In the genomic region with DNA sequence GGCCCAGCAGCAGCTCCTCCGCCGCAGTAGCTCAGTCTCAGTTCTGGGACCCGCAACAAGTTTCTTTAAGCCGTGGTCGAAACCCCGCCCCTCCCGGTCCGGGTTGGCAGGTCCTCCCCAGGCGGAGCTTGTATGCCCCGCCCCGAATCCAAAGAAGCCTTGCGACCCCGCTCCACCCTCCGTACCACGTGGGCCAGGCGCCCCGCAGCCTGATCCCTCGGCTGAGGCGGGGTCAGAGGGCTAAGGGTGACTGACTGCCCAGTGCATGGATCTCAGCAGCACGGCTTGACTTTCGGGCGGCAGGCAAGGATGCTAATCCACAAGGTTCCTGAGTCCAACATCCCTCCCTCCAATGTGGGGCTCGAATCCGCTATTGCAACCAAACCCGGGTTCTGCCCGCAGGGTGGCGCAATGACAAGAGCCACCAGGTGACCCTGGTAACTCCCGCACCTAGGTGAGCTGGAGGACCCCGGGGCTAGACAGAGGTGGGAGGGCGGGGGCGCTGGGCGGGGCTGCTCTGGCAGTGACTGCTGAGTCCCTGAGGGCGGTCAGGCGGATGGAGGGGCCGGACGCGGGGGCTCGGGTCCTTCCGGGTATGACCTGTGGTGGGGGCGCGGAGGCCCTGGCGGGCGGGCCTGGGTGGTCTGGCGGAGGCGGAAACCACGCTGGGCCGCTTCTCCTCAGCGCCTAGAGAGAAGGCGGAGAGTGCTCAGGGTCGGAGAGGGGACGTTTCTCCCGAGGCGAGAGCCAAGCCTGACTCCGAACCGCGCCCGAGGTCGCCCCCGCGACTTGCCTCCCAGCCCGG, we compare ENCODE assay signal across 8 mouse cellular contexts. TPM values are rescaled to one million over a fixed set of nuclear protein-coding genes. Genes with fewer than 3 reads are reported as not detected.
DNase-seq lines count a peak whose midpoint lies in the region; ATAC-seq and TF ChIP-seq lines count a peak whose summit lies in the region.

TSS of gene Sox8 (minus strand) at position 39 of the 805 bp plus-strand sequence.

- H3K27ac ChIP-seq in brown adipose tissue, adult 24 weeks (replicated peaks; ENCODE audit: low read depth, low read length) = no peak within 1 kb of the TSS
- H3K27ac ChIP-seq in forebrain, embryonic 16.5 days (ENCODE audit: low read length) = peak within 1 kb of the TSS; percentile 49; the same call in 1 of the 2 replicates
- no peak within 1 kb of the TSS for H3K27ac ChIP-seq in liver, postnatal 0 days (ENCODE audit: low read depth)
- H3K27ac ChIP-seq in neural tube, embryonic 14.5 days (ENCODE audit: low read depth, low read length) = 0 out of 2 replicates have a peak within 1 kb of the TSS, but pooled peaks have one; percentile 16
- peak within 1 kb of the TSS; percentile 46 for H3K27ac ChIP-seq in testis, adult 2 months (ENCODE audit: control insufficient read depth, insufficient read depth, low read depth, low read length)

- intact Hi-C loops in heart, postnatal 25 days (cut with DNase I) = no loop called here

- peaks cover 9% of the 10 kb centered on the region for H3K27me3 ChIP-seq in forebrain, embryonic 16.5 days (replicated peaks; ENCODE audit: control insufficient read depth, insufficient read depth, low read length)
- H3K27me3 ChIP-seq in liver, postnatal 0 days (ENCODE audit: insufficient read depth, low read length) = peaks cover 59% of the 10 kb centered on the region
- H3K27me3 ChIP-seq in neural tube, embryonic 14.5 days (ENCODE audit: control insufficient read depth, insufficient read depth, low read length) = peaks cover 11% of the 10 kb centered on the region
- no peaks in the 10 kb centered on the region for H3K27me3 ChIP-seq in testis, adult 2 months (ENCODE audit: control insufficient read depth, insufficient read depth, low read length)

- DNase-seq in heart, postnatal 25 days (ENCODE audit: low spot score) = peak; percentile 80
- DNase-seq in layer of hippocampus, adult 18-20 months (ENCODE audit: low spot score in 2 of 2) = peak; percentile 93 to 96
- peak; percentile 66 for DNase-seq in liver, postnatal 0 days

- TF ChIP-seq EP300 in liver, postnatal 0 days (IDR thresholded peaks at IDR 0.05; ENCODE audit: low read depth) = no peak

- peak within 1 kb of the TSS; percentile 71 for H3K4me3 ChIP-seq in brown adipose tissue, adult 24 weeks (ENCODE audit: insufficient read depth, low read depth, low read length)
- H3K4me3 ChIP-seq in forebrain, embryonic 16.5 days (replicated peaks; ENCODE audit: low read length) = peak within 1 kb of the TSS; percentile 60
- H3K4me3 ChIP-seq in liver, postnatal 0 days (ENCODE audit: low read depth, low read length) = peak within 1 kb of the TSS; percentile 38
- peak within 1 kb of the TSS; percentile 46 for H3K4me3 ChIP-seq in neural tube, embryonic 14.5 days (ENCODE audit: low read depth, low read length)
- H3K4me3 ChIP-seq in testis, adult 2 months (ENCODE audit: control insufficient read depth, low read depth, low read length) = peak within 1 kb of the TSS; percentile 72

- peak within 1 kb of the TSS; percentile 97 for H3K4me2 ChIP-seq in forebrain, embryonic 16.5 days (ENCODE audit: low read length)
- H3K4me2 ChIP-seq in liver, postnatal 0 days (ENCODE audit: low read depth, low read length) = peak within 1 kb of the TSS; percentile 68
- H3K4me2 ChIP-seq in neural tube, embryonic 14.5 days (ENCODE audit: low read depth, low read length) = peak within 1 kb of the TSS; percentile 93

- under 1% methylated on average over 61 of the region's 61 CpGs for WGBS in forebrain, embryonic 16.5 days
- WGBS in liver, postnatal 0 days (ENCODE audit: insufficient replicate concordance) = under 1% methylated on average over 58 of the region's 61 CpGs
- WGBS in neural tube, embryonic 14.5 days = 1% methylated on average over 58 of the region's 61 CpGs

- H3K36me3 ChIP-seq in forebrain, embryonic 16.5 days (ENCODE audit: control insufficient read depth, insufficient read depth) = no peaks in the 10 kb centered on the region
- H3K36me3 ChIP-seq in liver, postnatal 0 days (replicated peaks; ENCODE audit: insufficient read depth, low read length) = no peaks in the 10 kb centered on the region
- H3K36me3 ChIP-seq in neural tube, embryonic 14.5 days (ENCODE audit: control insufficient read depth, insufficient read depth, low read length) = no peaks in the 10 kb centered on the region
- H3K36me3 ChIP-seq in testis, adult 2 months (ENCODE audit: control insufficient read depth, insufficient read depth, low read length) = no peaks in the 10 kb centered on the region

- peak within 1 kb of the TSS; percentile 58 for H3K9ac ChIP-seq in forebrain, embryonic 16.5 days (replicated peaks; ENCODE audit: low read depth, low read length)
- H3K9ac ChIP-seq in liver, postnatal 0 days (replicated peaks) = peak within 1 kb of the TSS; percentile 21; the same call in 1 of the 2 replicates
- H3K9ac ChIP-seq in neural tube, embryonic 14.5 days (replicated peaks; ENCODE audit: low read depth, low read length) = peak within 1 kb of the TSS; percentile 59

- H3K9me3 ChIP-seq in forebrain, embryonic 16.5 days (ENCODE audit: control insufficient read depth, low read length) = no peaks in the 10 kb centered on the region
- H3K9me3 ChIP-seq in liver, postnatal 0 days (ENCODE audit: low read length) = no peaks in the 10 kb centered on the region
- no peaks in the 10 kb centered on the region for H3K9me3 ChIP-seq in neural tube, embryonic 14.5 days (ENCODE audit: control insufficient read depth, low read length)

- TF ChIP-seq CTCF in liver, postnatal 0 days (IDR thresholded peaks at IDR 0.05; ENCODE audit: low read depth) = 0 out of 2 replicates have a peak, but pooled peaks have one; percentile 26
- TF ChIP-seq CTCF in testis, adult 2 months (IDR thresholded peaks at IDR 0.05; ENCODE audit: control insufficient read depth, insufficient read depth, insufficient replicate concordance, low read depth, low read length) = no peak

- peaks cover 3% of the 10 kb centered on the region; the same call in 1 of the 2 replicates for H3K4me1 ChIP-seq in brown adipose tissue, adult 24 weeks (ENCODE audit: control insufficient read depth, insufficient read depth, insufficient read length, low read length)
- H3K4me1 ChIP-seq in forebrain, embryonic 16.5 days (replicated peaks; ENCODE audit: control insufficient read depth, insufficient read depth, low read length) = peaks cover 53% of the 10 kb centered on the region
- peaks cover 5% of the 10 kb centered on the region; the same call in 1 of the 2 replicates for H3K4me1 ChIP-seq in liver, postnatal 0 days (ENCODE audit: insufficient read depth)
- H3K4me1 ChIP-seq in neural tube, embryonic 14.5 days (ENCODE audit: control insufficient read depth, insufficient read depth, low read length) = peaks cover 17% of the 10 kb centered on the region; the same call in 1 of the 2 replicates
- H3K4me1 ChIP-seq in testis, adult 2 months (ENCODE audit: control insufficient read depth, insufficient read depth, low read length) = peaks cover 25% of the 10 kb centered on the region

- peak; percentile 42 for TF ChIP-seq POLR2A in testis, adult 2 months (IDR thresholded peaks at IDR 0.05; ENCODE audit: control insufficient read depth, low read depth, low read length)

- peak; percentile 77 for ATAC-seq in CD4-positive, CD25-positive, alpha-beta regulatory T cell, adult 4 months
- peak; percentile 67 for ATAC-seq in forebrain, embryonic 16.5 days
- peak; percentile 62 for ATAC-seq in liver, postnatal 0 days
- peak; percentile 50 for ATAC-seq in neural tube, embryonic 14.5 days (ENCODE audit: low read depth)

RNA-seq across cellular contexts. Expression of gene Sox8, which starts in this region (rescaled TPM):
- polyA plus RNA-seq in CD4-positive, CD25-positive, alpha-beta regulatory T cell, adult 4 months (2017; shearing (Covaris generic)) = not detected
- 0.79 TPM in 1 of 2 replicates, not detected in the other for polyA plus RNA-seq in brown adipose tissue, adult 24 weeks (2012; ENCODE audit: insufficient read depth, insufficient read length, missing spikeins)
- polyA plus RNA-seq in forebrain, embryonic 16.5 days (2015; fragmentation: Nextera tagmentation; extraction: Ambion mirVana) = 26.1 and 26.8 TPM in 2 replicates
- total RNA-seq in heart, postnatal 25 days (2021) = under 1 TPM; 0.25 to 0.75 TPM
- total RNA-seq in layer of hippocampus, adult 18-20 months (2021) = 10 to 100 TPM; 55.6 to 60.1 TPM
- 0.08 TPM in 1 of 2 replicates, not detected in the other for polyA plus RNA-seq in liver, postnatal 0 days (2015; fragmentation: Nextera tagmentation; extraction: Ambion mirVana)
- 12.8 and 17.5 TPM in 2 replicates for polyA plus RNA-seq in neural tube, embryonic 14.5 days (2014; fragmentation: Nextera tagmentation; extraction: Ambion mirVana)
- 6.7 and 8.2 TPM in 2 replicates for polyA plus RNA-seq in testis, adult 2 months (2012; rRNA removed)

Comparison
In these comparisons a context has a peak if more than half of its experiments do, and no peak if none do; other contexts are left out.
1. RNA of gene Sox8 (total RNA-seq): 55.6 to 60.1 TPM in layer of hippocampus, adult 18-20 months; 0.25 to 0.75 TPM in heart, postnatal 25 days; every median in the first group is over 10 times any median in the second.
2. Peak in ATAC-seq in CD4-positive, CD25-positive, alpha-beta regulatory T cell, adult 4 months; RNA of the gene not detected or under 1 TPM.
3. Peak in DNase-seq in heart, postnatal 25 days; RNA of the gene not detected or under 1 TPM.
4. Peak in DNase-seq, ATAC-seq, H3K4me3 ChIP-seq, H3K9ac ChIP-seq and H3K4me2 ChIP-seq in liver, postnatal 0 days; RNA of the gene not detected or under 1 TPM.
5. H3K27ac ChIP-seq: peak in forebrain, embryonic 16.5 days (single experiment), neural tube, embryonic 14.5 days (single experiment) and testis, adult 2 months (single experiment); none in brown adipose tissue, adult 24 weeks (single experiment) and liver, postnatal 0 days (single experiment).
6. Peak in every context shown above with its lines, with median percentiles within 50 percentile points of each other: ATAC-seq, H3K4me3 ChIP-seq, H3K4me2 ChIP-seq, H3K9ac ChIP-seq and DNase-seq.